Mouse (Mus musculus) thymus, adult 18-20 months (tissue): ENCODE results near the gene Endog.
"Not testable (repeated sequence)": the region's sequence is repeated elsewhere in the genome, so short reads cannot be mapped to it uniquely, and the experiment has no call there.

Experiments
- DNase-seq, 2 experiments: peaks; one replicate each; pipeline ENCODE4 v3.0.0; 2022; ENCODE audit warnings: mixed read lengths in 2 of 2

Endog gene

GRCm38 (mm10) chr2:30171997-30172382, 697 bp downstream of the Endog start:
- no peak for DNase-seq

- no peak for DNase-seq
These were observed 2.4 kb downstream of the Endog start for GRCm38 (mm10) chr2:30173541-30174240.

GRCm38 (mm10) chr2:30175897-30176296, 4.6 kb downstream of the Endog start:
- no peak for DNase-seq

GRCm38 (mm10) chr2:30176561-30176960, 5.3 kb downstream of the Endog start:
- DNase-seq = no peak

GRCm38 (mm10) chr2:30177700-30178675, 6.7 kb downstream of the Endog start, which contains the start of gene Spout1:
Gene Spout1, minus strand, starts transcription at chr2:30178459.
- peak; percentile 84 to 86 for DNase-seq

GRCm38 (mm10) chr2:30178711-30179110, 7.4 kb downstream of the Endog start:
- not testable (repeated sequence) for DNase-seq

GRCm38 (mm10) chr2:30182424-30182823, 11.1 kb downstream of the Endog start:
- DNase-seq = no peak

GRCm38 (mm10) chr2:30183721-30184120, 12.4 kb downstream of the Endog start:
- DNase-seq = no peak

- DNase-seq = no peak
These were observed 14.0 kb downstream of the Endog start for GRCm38 (mm10) chr2:30185276-30185675.

- DNase-seq = no peak
These were observed 14.4 kb downstream of the Endog start for GRCm38 (mm10) chr2:30185681-30186080.

- no peak for DNase-seq
These were observed 20.7 kb downstream of the Endog start for GRCm38 (mm10) chr2:30191790-30192580.

- no peak for DNase-seq
These were observed 23.4 kb downstream of the Endog start for GRCm38 (mm10) chr2:30194656-30195055.

- DNase-seq = no peak
These were observed 26.7 kb downstream of the Endog start for GRCm38 (mm10) chr2:30198021-30198420.

GRCm38 (mm10) chr2:30199984-30200383, 28.7 kb downstream of the Endog start:
- DNase-seq = no peak

- DNase-seq = no peak
These were observed 29.2 kb downstream of the Endog start for GRCm38 (mm10) chr2:30200388-30200925.

GRCm38 (mm10) chr2:30203439-30203838, 32.1 kb downstream of the Endog start:
- DNase-seq = no peak

- no peak for DNase-seq
These were observed 33.9 kb downstream of the Endog start for GRCm38 (mm10) chr2:30205255-30205628.

- peak; percentile 82 to 88 for DNase-seq
These were observed 34.5 kb downstream of the Endog start, which contains the start of gene Kyat1 for GRCm38 (mm10) chr2:30205629-30206357. Gene Kyat1, minus strand, starts transcription at chr2:30205847.

GRCm38 (mm10) chr2:30207401-30207800, 36.1 kb downstream of the Endog start:
- no peak for DNase-seq

- no peak for DNase-seq
These were observed 36.6 kb downstream of the Endog start for GRCm38 (mm10) chr2:30207886-30208285.

- no peak for DNase-seq
These were observed 40.3 kb downstream of the Endog start for GRCm38 (mm10) chr2:30211408-30212168.
